Mouse (Mus musculus) R1 (cell line): Measurements from ENCODE around the gene Zfp830.

Experiments used
- DNase-seq: peaks from one replicate; pipeline ENCODE4 v3.0.0-alpha.2; 2018; ENCODE audit warnings: low read depth, low spot score

Gene Zfp830

DNA sequence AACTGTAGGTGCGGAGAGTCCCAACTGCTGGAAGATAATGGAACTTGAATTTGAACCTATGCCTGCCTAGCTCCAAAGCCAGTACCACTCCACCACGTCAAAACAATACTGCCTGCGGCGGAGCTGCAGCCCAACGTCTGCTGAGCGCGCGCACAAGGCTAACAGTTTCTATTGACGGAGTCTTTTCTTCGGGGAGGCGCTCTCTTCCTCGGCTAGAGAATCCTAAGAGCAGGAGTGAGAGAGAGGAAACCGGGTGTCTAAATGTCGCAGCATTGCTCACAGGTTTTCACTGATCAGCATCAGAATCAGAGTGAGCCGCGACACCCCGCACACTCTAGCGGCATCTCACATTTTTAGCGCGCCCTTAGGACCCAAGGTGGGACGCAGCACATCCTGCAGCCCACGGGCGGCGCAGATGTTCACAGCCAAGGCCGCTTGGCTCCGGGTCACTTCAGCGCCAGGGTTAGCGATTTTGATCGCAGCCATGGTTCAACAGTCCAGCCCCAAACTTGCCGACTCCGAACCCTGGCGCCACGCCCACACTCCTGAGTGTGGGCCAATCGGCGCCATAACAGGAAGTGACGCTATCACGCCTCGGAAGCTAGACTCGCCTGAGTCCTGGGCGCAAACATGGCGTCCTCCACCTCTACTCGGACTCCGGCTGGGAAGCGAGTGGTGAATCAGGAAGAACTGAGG, at the start of gene Zfp830, which contains the start of gene Cct6b:
Zfp830 (plus strand) TSS at position 604 of the 696 bp plus-strand sequence.
Cct6b (minus strand) TSS at position 580 of the 696 bp plus-strand sequence.
- DNase-seq: peak; percentile 97

DNA sequence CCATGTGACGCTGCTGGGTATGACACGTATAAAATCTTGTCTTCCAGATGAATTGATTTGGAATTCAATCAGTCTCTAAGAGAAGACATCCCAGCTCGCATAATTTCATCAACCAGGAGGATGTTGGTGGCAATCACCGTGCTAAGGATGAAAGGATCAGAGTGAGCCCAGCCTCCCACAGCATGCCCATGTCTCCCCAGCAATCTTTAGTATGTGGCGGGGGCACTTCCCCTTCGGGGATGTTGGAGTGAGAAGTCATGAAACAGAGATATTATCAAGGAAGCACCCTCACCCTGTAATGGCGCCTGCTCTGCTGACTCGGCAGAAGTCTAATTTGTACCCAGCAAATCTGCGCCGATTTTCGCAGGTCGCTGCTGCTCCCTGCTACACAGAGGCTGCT, 44.9 kb upstream of the Zfp830 start:
- DNase-seq: no peak

GRCm38 (mm10) chr11:82726862-82727261, 37.3 kb upstream of the Zfp830 start:
- DNase-seq: peak; percentile 54

DNA sequence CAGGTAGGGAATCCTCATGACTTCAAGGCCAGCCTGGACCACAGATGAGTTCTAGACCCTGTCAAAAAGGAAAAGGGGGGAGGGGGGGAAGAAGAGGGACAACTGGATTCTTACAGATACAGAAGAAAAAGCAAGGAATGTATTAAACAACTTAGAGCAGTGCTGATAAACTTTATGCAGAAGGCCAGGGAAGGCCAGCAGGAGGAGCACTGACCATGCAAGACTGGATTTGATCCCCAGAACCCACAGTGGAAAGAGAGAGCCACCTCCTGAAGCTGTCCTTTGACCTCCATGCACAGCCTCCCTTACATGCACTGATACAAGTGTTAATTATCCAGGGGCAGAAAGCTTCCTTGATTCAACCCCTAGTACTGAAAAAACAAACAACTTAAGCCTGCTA, 29.9 kb upstream of the Zfp830 start:
- DNase-seq: no peak

DNA sequence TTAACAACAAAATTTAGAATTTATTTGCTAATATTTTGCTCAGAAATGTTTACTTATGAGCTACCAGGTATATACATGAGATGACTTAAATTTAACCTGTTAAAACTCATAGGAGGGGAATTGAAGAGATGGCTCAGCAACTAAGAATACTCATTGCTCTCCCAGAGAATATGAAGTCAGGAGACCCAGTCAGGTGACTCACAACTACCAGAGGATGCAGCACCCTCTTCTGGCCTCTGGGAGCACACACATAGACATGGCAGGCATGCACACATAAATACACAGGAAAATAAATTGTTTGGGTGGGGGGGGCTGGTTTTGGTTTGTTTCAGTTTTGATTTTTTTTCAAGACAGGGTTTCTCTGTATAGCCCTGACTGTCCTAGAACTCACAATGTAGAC, 25.1 kb upstream of the Zfp830 start:
- DNase-seq: peak; percentile 36

GRCm38 (mm10) chr11:82746138-82746537, 18.0 kb upstream of the Zfp830 start:
- peak; percentile 67 for DNase-seq

DNA sequence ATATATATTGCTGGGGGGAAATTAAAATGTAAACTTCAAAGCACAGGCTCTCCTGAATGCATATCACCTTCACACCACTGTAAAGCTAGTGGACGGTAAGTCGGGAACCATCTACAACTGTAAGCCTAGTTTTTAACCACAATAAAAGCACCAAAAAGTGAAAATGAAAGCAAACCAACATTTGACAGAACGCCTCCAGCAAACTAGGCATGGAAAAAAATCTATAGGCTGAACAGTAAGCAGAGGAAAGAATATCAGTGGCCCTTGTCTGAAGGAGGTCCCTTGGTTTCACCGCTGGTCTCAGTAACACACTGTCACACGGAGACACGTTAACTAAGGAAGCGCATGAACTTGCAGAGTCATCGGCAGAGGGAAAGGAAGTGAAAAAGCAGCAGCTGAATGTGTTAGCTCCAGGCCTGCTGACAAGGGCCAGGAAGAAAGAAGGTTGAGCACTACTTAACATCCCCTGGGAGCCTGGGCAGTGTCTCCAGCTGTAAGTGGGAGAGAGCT, 17.2 kb upstream of the Zfp830 start:
- no peak for DNase-seq

DNA sequence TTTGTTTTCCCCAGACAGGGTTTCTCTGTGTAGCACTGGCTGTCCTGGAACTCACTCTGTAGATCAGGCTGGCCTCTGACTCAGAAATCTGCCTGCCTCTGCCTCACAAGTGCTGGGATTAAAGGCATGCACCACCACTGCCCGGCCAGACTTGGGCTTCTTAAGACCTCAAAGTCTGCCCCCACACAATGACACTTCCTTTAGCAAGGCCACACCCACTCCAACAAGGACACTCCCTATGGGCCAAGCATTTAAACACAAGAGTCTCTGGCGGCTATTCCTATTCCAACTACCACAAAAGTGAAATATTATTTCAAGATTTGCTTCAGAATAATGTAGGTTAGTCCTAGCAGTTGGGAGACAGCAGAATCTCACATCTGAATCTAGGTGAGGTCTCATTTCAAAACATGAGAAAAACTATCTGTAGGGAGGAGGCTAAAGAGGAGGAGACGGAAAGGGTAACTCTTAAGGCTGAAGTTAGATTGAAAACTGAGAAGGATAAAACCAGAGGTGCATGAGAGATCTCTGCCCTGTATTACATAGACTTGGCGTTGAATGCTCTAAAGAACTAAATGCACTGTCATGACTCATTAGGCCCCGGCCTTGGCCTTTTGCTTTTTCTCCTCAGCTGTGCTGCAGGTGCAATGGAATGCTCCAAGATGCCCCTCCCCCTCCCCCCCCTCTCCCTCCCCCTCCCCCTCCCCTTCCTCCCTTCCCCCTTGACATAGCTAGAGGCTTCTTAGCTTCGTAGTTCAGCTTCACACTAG, 11.6 kb upstream of the Zfp830 start:
- peak; percentile 90 for DNase-seq

GRCm38 (mm10) chr11:82755919-82756318, 8.2 kb upstream of the Zfp830 start:
- no peak for DNase-seq

- peak; percentile 72 for DNase-seq
Measured at GRCm38 (mm10) chr11:82762286-82762829, 1.8 kb upstream of the Zfp830 start.

- no peak for DNase-seq
Measured at GRCm38 (mm10) chr11:82763261-82763660, 884 bp upstream of the Zfp830 start.

DNA sequence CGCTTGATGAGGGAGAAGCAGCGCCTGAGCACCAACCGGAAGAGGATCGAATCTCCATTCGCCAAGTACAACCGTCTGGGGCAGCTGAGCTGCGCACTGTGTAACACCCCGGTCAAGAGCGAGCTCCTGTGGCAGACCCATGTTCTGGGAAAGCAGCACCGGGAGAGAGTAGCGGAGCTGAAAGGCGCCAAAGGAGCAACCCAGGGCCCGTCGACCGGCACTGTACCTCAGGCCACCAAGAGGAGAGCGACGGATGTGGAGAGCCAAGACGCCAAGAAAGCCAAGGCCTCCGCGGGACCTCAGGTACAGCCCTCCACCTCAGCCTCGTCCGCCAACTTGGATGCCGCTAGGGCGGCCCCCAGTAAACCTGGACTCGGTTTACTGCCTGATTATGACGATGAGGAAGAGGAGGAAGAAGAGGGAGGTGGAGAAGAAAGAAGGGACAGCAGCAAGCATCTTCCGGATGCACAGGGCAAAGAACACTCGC, 336 bp downstream of the Zfp830 start:
- no peak for DNase-seq

DNA sequence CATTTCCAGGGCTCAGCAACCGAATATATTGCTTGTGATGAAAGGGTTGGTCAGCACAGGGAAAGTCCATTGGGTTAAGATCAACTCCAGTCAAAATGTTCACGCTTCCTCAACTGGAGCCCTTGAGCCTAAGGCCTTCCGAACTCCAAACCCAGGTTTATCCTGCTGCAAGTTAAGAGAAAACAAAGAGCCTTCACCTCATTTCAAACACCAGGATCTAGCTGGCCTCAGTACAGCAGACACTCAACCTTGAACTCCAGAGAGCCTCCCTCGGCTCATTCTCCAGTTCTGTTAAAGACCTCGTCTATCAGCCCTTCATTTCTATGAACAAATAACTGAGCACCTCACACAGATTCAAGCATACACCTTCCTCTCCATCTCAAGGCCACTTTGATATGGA, 16.0 kb downstream of the Zfp830 start:
- DNase-seq: peak; percentile 15

- DNase-seq: peak; percentile 94
Measured at GRCm38 (mm10) chr11:82780983-82781903, 17.1 kb downstream of the Zfp830 start, which contains the start of gene Lig3. Lig3 (plus strand) TSS chr11:82781108.

DNA sequence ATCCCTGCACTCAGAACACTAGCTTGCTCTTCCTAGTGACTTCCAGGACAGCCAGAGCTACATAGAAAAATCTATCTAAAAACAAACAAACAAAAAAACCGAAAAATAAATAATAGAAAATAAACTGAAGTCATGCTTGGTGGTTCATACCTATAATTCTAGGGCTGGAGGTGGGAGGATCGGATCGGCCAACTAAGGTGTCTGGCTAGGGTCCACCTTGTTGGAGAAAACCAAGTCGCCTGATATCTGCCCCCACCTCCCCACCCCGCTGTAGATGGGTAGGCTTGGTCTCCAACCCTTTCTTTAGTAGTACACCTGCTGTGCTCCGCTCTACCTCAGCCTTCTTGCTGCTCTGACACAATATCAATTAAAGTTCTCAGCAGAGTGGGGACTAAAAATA, 18.1 kb downstream of the Zfp830 start:
- DNase-seq: no peak

GRCm38 (mm10) chr11:82783453-82783852, 19.3 kb downstream of the Zfp830 start:
- DNase-seq: no peak

- DNase-seq: no peak
Measured at GRCm38 (mm10) chr11:82806656-82807055, 42.5 kb downstream of the Zfp830 start.

GRCm38 (mm10) chr11:82807370-82807769, 43.2 kb downstream of the Zfp830 start:
- no peak for DNase-seq

DNA sequence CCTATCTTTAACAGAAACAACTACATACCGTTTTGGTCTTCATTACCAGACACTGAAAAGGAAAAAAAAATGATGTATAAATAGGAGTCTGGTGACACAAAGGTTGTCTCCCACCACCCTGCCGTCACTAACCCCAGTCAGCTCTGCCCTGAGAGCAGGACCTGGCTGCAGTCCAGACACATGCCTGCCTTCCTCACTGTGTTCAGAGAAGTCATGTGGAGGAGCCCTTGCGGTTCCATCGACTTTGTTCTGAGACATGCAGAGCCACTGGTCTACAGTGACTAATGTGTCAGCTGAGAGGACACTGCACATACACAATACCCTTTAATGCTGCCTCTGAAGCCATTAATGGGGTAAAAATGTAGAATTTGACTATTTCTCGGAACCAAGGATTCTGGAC, 44.3 kb downstream of the Zfp830 start:
- DNase-seq: no peak
